Mouse (Mus musculus) stomach, embryonic 16.5 days (tissue): ENCODE data around the gene Dock2. TPM values are rescaled to one million over a fixed set of nuclear protein-coding genes. Genes with fewer than 3 reads are reported as not detected.

Experiments
- ATAC-seq: fragments of 200-750 bp; cut with Nextera tagmentation; 2 replicates; pipeline ENCODE4 v1.8.0; 2017; ENCODE audit warnings: moderate number of reproducible peaks, moderate TSS enrichment; ENCODE audit not compliant: insufficient read depth, low FRiP score
- H3K27ac ChIP-seq: fragments of 300-500 bp; sonication (generic); 2 replicates; pipeline ENCODE4 v1.5.1; 2014; ENCODE audit warnings: low read length
- H3K27me3 ChIP-seq: fragments of 300-500 bp; sonication (generic); 2 replicates; pipeline ENCODE4 v1.6.1; 2014; ENCODE audit warnings: low read length, control low read depth, mixed read lengths; ENCODE audit not compliant: control insufficient read depth, insufficient read depth
- H3K36me3 ChIP-seq: fragments of 300-500 bp; sonication (generic); 2 replicates; pipeline ENCODE4 v1.6.1; 2014; ENCODE audit warnings: low read length; ENCODE audit not compliant: control insufficient read depth, insufficient read depth
- H3K4me1 ChIP-seq: fragments of 300-500 bp; sonication (generic); 2 replicates; pipeline ENCODE4 v1.6.1; 2014; ENCODE audit warnings: low read length, control low read depth, mixed read lengths; ENCODE audit not compliant: control insufficient read depth, insufficient read depth
- H3K4me2 ChIP-seq: fragments of 300-500 bp; sonication (generic); 2 replicates; pipeline ENCODE4 v1.6.1; 2014; ENCODE audit warnings: low read depth, low read length, mixed read lengths
- H3K4me3 ChIP-seq: fragments of 300-500 bp; sonication (generic); replicated peaks from 2 replicates; pipeline ENCODE4 v1.5.1; 2014; ENCODE audit warnings: mild to moderate bottlenecking, low read length
- H3K9ac ChIP-seq: fragments of 300-500 bp; sonication (generic); 2 replicates; pipeline ENCODE4 v1.6.1; 2014; ENCODE audit warnings: low read length
- H3K9me3 ChIP-seq: fragments of 300-500 bp; sonication (generic); replicated peaks from 2 replicates; pipeline ENCODE4 v1.6.1; 2016; ENCODE audit warnings: low read length, control low read depth; ENCODE audit not compliant: control insufficient read depth
- WGBS: fragments of 180-500 bp; shearing (Covaris S2); extraction: QIAGEN DNeasy Blood & Tissue Kit; methylation state at CpG from one replicate; pipeline ENCODE4 v1.1.7; 2014; 5-methylcytosine and 5-hydroxymethylcytosine counted together
- polyA plus RNA-seq: library from polyadenylated mRNA; unstranded; fragments of >200 nt; fragmentation: Nextera tagmentation; extraction: Ambion mirVana; gene quantifications from 2 replicates; pipeline ENCODE4 v1.2.1, GENCODE M21; 2015

Gene Dock2
- polyA plus RNA-seq, 1 experiment from 2014 or later = 2.9 TPM

DNA sequence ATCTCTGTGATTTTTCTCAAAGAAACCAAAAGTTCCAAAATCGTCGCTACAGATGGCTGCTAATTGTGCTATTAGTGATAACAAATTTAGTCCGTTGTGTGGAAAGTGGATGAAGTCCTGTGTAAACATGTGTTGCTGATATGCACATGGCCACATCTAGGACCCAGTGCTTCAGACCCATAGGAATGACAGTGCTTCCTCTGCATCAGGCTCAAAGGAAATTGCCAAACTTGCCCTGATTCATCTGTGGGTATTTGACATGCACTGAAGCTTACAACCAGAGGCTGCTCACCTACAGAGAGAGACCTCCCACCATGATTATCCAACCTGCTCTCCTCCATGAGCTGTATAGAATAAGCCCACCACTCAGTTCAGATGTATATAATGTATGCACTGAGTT, 290.7 kb downstream of the Dock2 start:
- H3K27me3 ChIP-seq = no peaks in the 10 kb centered on the region
- no peaks in the 10 kb centered on the region for H3K9me3 ChIP-seq
- 87% methylated on average over 3 of the region's 3 CpGs for WGBS
- H3K27ac ChIP-seq = no peak overlapping the region
- H3K4me3 ChIP-seq = no peak overlapping the region
- H3K4me2 ChIP-seq = no peak overlapping the region
- no peaks in the 10 kb centered on the region for H3K36me3 ChIP-seq
- no peak overlapping the region for H3K9ac ChIP-seq
- H3K4me1 ChIP-seq = no peaks in the 10 kb centered on the region
- ATAC-seq = no peak

DNA sequence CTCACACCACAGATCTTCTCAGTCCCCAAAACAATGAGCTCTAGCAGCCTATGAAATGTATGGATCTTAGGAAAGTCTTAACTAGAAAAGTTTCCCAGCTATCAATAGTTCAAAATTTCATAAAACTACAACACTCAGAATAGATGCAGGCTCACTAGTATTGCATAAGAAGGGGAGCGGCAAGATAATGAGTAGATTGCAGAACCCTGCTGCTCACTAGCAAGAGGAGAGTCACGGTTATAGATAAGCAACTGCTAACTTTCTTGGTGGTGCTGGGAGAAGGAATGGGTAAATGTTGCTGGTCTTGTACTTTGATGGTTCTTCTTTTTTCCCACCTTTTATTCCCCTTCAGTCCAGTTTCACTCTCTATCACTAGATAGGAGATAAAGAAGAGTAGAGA, 291.5 kb downstream of the Dock2 start:
- 87% methylated on average over 2 of the region's 2 CpGs for WGBS
- Histone ChIP-seq H3K4me2 (no peak overlapping the region), H3K9ac (no peak overlapping the region), H3K27ac (no peak overlapping the region), H3K4me3 (no peak overlapping the region), H3K9me3 (no peaks in the 10 kb centered on the region), H3K36me3 (no peaks in the 10 kb centered on the region), H3K27me3 (no peaks in the 10 kb centered on the region), H3K4me1 (no peaks in the 10 kb centered on the region)
- no peak for ATAC-seq

DNA sequence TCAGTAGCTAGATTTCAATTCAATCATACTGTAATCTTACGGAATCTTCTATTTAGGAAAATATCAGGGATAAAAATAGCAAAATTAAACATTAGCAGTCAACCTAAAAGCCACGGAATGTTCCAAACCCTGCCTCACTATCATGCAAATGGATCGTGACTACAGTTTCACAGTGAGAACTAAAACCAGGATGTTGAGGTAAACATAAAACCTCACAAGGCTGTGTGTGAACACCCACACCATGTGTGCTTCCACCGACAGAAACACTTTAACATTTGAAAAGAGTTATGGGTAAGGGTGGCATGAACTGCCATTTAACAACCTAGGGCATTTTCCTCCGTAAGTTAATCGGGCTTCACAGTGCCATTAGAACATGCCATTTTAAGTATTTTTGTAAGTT, 294.1 kb downstream of the Dock2 start:
- no peak overlapping the region for H3K9ac ChIP-seq
- no peak overlapping the region for H3K4me2 ChIP-seq
- H3K36me3 ChIP-seq = no peaks in the 10 kb centered on the region
- H3K27ac ChIP-seq = no peak overlapping the region
- WGBS = 74% methylated on average over 6 of the region's 6 CpGs
- no peak for ATAC-seq
- no peaks in the 10 kb centered on the region for H3K9me3 ChIP-seq
- H3K27me3 ChIP-seq = no peaks in the 10 kb centered on the region
- H3K4me1 ChIP-seq = no peaks in the 10 kb centered on the region
- no peak overlapping the region for H3K4me3 ChIP-seq

DNA sequence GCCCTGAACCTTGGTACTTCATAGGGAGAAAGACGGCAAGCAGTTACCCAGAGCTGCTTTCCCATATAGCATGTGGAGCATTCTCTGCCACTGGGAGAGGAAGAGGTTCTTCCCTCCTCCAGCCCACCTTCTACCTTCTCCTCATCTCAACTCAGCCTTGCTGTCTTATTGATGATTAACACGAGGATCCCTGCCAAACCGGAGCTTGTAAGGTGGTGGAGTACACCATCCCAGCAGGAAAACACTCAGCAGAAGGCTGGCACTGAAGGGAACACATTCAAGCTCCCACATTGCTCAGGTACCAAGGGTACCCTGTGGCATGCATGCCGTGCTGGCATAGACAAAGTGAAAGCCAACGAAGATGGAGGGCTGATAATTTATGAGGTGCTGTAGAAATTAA, 304.4 kb downstream of the Dock2 start:
- H3K27me3 ChIP-seq = no peaks in the 10 kb centered on the region
- no peak overlapping the region for H3K27ac ChIP-seq
- no peaks in the 10 kb centered on the region for H3K9me3 ChIP-seq
- no peak overlapping the region for H3K4me3 ChIP-seq
- H3K9ac ChIP-seq = no peak overlapping the region
- no peaks in the 10 kb centered on the region for H3K36me3 ChIP-seq
- 70% methylated on average over 5 of the region's 5 CpGs for WGBS
- no peaks in the 10 kb centered on the region for H3K4me1 ChIP-seq
- H3K4me2 ChIP-seq = no peak overlapping the region
- ATAC-seq = no peak

DNA sequence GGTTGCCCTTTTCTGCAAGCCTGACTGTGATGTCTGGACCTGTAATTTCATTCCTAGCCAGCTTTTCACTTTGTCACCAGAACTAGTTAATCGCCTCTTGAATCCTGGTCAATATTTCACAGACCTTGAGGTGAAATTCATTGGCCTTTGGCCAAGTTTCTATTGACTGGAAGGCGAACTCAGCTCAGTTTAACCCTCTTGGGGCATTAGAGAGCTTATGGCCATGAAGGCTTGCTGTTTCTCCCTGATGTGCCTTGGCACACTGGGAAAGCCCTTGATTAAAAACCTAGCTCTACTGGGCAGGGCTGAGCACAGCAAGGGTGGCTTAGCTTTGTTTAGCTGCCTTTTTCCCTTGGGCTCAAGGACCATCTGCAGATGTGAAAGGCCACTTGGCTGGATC, 313.9 kb downstream of the Dock2 start:
- 40% methylated on average over 2 of the region's 2 CpGs for WGBS
- Histone ChIP-seq H3K27ac (no peak overlapping the region), H3K4me3 (no peak overlapping the region), H3K4me2 (no peak overlapping the region), H3K9ac (no peak overlapping the region), H3K4me1 (no peaks in the 10 kb centered on the region), H3K9me3 (no peaks in the 10 kb centered on the region), H3K27me3 (no peaks in the 10 kb centered on the region), H3K36me3 (no peaks in the 10 kb centered on the region)
- ATAC-seq = no peak

DNA sequence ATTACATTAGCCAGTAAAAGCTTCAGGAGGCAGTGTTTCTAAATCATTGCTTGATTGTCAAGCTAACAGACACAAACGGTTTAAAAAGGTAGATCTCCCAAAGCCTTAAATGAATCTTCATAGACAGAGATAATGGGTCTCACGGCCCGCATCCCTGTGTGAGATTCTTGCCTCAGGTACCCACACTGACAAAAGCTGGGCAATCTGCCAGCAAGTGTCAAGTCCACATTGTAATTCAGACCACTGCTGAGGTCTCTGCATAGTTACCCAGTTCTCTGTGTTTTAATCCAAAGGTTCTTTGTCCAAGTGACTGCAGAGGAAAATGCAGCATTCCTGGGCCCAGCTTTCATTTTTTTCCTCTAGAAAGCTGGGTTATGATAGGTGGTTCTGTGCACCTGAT, 315.1 kb downstream of the Dock2 start:
- no peak for ATAC-seq
- Histone ChIP-seq H3K36me3 (no peaks in the 10 kb centered on the region), H3K27me3 (no peaks in the 10 kb centered on the region), H3K4me2 (no peak overlapping the region), H3K4me1 (no peaks in the 10 kb centered on the region), H3K9me3 (no peaks in the 10 kb centered on the region), H3K9ac (no peak overlapping the region), H3K27ac (no peak overlapping the region), H3K4me3 (no peak overlapping the region)
- WGBS = 58% methylated on average over 3 of the region's 3 CpGs

DNA sequence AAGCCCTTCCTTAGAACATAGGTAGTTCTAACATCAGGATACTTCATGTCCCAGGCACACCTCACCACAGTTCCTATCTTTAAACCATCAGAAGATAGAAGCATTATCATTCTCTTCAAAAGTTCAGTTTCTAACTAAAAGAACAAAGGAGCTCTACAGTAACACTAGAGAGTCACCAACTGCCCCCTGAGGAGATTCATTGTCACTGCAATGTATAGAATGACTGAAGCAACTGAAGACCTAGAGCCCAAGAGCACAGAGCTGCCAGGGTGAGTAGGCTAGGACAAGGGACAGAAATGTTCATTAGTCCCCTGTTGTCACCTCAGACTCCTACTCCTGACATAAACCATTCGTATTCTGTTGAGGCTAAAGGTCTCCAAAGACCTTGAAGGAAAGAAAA, 316.6 kb downstream of the Dock2 start:
- Histone ChIP-seq H3K9ac (no peak overlapping the region), H3K4me2 (no peak overlapping the region), H3K27ac (no peak overlapping the region), H3K36me3 (no peaks in the 10 kb centered on the region), H3K4me3 (no peak overlapping the region), H3K27me3 (no peaks in the 10 kb centered on the region), H3K4me1 (no peaks in the 10 kb centered on the region), H3K9me3 (no peaks in the 10 kb centered on the region)
- 59% methylated on average over 1 of the region's 1 CpGs for WGBS
- no peak for ATAC-seq

DNA sequence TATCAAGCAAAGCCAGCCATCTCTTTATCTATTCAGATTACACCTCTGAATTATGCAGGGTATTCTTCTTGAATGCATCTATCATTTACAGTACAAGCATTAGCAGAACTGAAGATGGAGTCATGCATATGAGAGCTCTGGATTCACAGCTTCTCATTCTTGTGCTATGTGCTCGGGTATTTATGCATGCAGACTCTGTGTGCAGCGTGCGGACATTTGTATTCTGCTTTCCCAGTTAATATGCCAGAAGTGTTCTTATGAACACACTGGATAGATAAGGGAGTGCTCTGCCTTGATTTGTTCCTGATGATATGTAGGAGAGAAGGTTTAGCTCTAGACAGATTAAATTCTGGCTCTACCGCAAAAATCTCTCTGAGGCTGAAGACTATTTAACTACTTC, 333.7 kb downstream of the Dock2 start:
- H3K4me2 ChIP-seq = no peak overlapping the region
- WGBS = 90% methylated on average over 4 of the region's 4 CpGs
- no peaks in the 10 kb centered on the region for H3K4me1 ChIP-seq
- no peaks in the 10 kb centered on the region for H3K36me3 ChIP-seq
- no peak overlapping the region for H3K9ac ChIP-seq
- H3K9me3 ChIP-seq = no peaks in the 10 kb centered on the region
- H3K27me3 ChIP-seq = no peaks in the 10 kb centered on the region
- H3K27ac ChIP-seq = no peak overlapping the region
- no peak overlapping the region for H3K4me3 ChIP-seq
- no peak for ATAC-seq

DNA sequence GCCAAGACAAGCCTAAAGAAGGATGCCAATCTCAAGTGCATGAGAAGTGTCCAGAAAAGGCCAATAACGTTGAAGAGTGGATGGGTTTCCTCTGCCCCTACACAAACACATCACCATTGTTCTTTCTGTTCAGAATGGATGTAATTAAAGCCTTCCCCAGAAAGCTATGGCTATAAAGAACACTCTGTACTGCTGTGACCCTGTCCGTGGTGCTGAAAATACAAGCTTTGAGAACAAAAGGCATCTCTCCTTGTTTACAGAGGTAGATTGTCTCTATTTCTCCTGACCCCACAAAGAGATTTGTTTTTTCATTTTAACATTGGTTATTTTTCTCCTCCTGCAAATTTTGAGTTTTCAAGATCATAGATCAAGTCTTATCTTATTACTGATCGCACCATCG, 335.8 kb downstream of the Dock2 start:
- no peak overlapping the region for H3K4me3 ChIP-seq
- 40% methylated on average over 4 of the region's 4 CpGs for WGBS
- no peak for ATAC-seq
- H3K9ac ChIP-seq = no peak overlapping the region
- H3K4me1 ChIP-seq = no peaks in the 10 kb centered on the region
- no peak overlapping the region for H3K27ac ChIP-seq
- no peak overlapping the region for H3K4me2 ChIP-seq
- H3K27me3 ChIP-seq = no peaks in the 10 kb centered on the region
- no peaks in the 10 kb centered on the region for H3K9me3 ChIP-seq
- H3K36me3 ChIP-seq = no peaks in the 10 kb centered on the region

DNA sequence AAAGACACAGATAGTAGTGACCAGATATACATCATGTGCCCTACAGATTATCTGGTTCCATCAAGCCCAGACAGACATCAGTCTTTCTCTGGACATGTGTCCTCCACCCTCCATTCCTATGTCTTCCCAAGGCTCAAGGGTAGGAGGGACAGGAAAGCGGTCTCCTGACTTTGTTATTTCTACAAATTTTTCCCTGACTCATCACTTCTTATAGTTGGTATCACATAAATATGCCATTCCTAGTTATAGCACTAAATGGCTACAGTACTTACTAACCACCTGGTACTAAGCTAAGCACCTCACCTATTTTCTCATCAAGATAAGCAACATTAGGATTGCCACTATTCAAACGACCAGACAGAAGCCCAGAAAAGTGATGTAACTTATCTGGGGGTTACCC, 345.3 kb downstream of the Dock2 start:
- Histone ChIP-seq H3K36me3 (no peaks in the 10 kb centered on the region), H3K27me3 (no peaks in the 10 kb centered on the region), H3K27ac (no peak overlapping the region), H3K4me1 (no peaks in the 10 kb centered on the region), H3K9me3 (no peaks in the 10 kb centered on the region), H3K4me3 (no peak overlapping the region), H3K9ac (no peak overlapping the region), H3K4me2 (no peak overlapping the region)
- ATAC-seq = no peak
- WGBS = 52% methylated on average over 2 of the region's 2 CpGs
